Mouse (Mus musculus): ENCODE measurements around the gene Msto1. TPM values are rescaled to one million over a fixed set of nuclear protein-coding genes. Genes with fewer than 3 reads are reported as not detected.
"Not testable (repeated sequence)": the region's sequence is repeated elsewhere in the genome, so short reads cannot be mapped to it uniquely, and the experiment has no call there.

Gene Msto1
- total RNA-seq, 2 experiments from 2014 or later: 3.7 to 5.2 TPM

DNA sequence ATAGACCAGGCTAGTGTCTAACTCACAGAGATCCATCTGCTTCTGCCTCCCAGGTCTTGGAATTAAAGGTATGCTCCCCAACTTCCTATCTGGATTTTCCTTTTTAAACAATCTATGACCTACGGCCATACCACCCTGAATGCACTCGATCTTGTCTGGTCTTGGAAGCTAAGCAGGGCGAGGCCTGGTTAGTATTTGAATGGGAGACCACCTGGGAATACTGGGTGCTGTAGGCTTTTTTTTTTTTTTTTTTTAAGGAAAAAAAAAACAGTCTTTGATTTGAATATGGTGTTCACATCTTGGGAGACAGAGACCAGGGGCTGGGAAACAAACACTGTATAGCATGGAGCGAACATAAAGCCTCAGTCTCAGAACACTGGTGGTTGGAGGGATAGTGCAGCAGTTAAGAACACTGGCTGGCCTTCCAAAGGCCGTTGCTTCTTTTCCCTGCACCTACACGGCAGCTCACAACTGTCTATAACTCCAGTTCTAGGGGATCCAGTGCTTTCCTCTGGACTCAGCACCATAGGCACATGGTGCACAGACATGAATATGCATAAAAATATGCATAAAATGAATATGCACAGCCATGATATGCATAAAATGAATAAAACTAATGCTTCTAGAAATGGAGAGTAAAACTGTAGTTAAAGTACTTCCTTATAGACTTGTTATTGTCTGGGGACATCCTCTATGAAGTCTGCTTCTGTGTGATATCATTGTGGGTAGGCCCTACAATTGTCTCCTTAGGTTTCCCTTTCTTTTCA is 7.2 kb downstream of the Msto1 start:
- ATAC-seq (replicated peaks; ENCODE audit: low FRiP score, poor library complexity, severe bottlenecking): no peak

DNA sequence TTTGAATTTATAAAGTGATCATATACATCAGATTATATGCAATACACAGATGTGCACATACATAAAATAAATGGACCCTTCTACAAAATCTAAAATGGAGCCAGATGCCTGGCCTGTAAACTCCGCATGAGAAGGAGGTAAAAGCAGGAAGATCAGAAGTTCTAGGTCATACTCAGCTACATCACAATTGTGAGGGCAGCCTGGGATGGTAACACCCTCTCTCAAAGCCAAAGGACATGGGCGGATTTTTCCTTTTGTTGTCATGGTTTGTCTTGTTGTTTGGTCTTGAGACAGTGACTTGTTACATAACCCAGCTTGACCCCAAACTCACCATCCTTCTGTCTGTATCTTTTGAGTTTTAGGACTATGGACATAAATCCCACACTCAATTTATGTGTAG is 8.1 kb downstream of the Msto1 start:
- ATAC-seq (replicated peaks; ENCODE audit: low FRiP score, poor library complexity, severe bottlenecking): no peak

GRCm38 (mm10) chr3:88905209-88905608 is 8.6 kb downstream of the Msto1 start:
- no peak for ATAC-seq (replicated peaks; ENCODE audit: low FRiP score, poor library complexity, severe bottlenecking)

GRCm38 (mm10) chr3:88904803-88905202 is 9.0 kb downstream of the Msto1 start:
- no peak for ATAC-seq (replicated peaks; ENCODE audit: low FRiP score, poor library complexity, severe bottlenecking)

- not testable (repeated sequence) for ATAC-seq (replicated peaks; ENCODE audit: low FRiP score, poor library complexity, severe bottlenecking)
Observed at GRCm38 (mm10) chr3:88893011-88893410, 20.8 kb downstream of the Msto1 start.

DNA sequence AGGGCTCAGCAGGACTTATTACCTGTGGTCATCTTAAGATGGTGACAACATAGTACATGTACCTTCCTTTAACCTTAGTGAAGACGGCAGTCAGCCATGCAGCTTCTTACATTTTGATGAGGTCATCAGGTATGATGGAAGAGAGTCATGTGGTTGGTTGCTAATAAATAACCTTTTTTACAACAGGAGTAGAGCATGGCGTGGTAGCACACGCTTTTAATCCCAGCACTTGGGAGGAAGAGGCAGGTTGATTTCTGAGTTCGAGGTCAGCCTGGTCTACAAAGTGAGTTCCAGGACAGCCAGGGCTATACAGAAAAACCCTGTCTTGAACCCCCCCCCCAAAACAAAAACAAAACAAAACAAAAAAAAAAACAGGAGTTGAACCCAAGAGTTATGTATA is 31.3 kb downstream of the Msto1 start:
- ATAC-seq (replicated peaks; ENCODE audit: low FRiP score, poor library complexity, severe bottlenecking): not testable (repeated sequence)

- not testable (repeated sequence) for ATAC-seq (replicated peaks; ENCODE audit: low FRiP score, poor library complexity, severe bottlenecking)
Observed at GRCm38 (mm10) chr3:88868449-88868848, 45.4 kb downstream of the Msto1 start.

DNA sequence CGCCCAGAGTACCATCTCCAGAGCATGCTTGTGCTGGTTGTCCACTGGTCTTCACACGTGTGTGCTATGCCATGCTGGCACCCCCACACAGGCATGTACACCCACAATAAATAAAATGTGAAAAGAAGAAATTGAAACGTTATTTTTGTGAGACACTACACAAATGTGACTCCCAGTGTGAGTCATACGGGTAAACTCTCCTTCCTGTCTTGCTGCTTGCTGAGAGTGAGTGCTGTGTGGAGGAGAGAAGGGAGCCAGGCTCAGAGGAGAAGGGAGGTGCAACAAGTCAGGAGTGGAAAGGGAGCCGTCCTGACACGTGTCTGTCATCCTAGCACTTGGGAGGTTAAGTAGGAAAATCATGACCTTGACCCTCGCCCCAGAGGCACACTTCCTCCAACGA is 46.6 kb downstream of the Msto1 start:
- not testable (repeated sequence) for ATAC-seq (replicated peaks; ENCODE audit: low FRiP score, poor library complexity, severe bottlenecking)

GRCm38 (mm10) chr3:88866735-88867134 is 47.1 kb downstream of the Msto1 start:
- not testable (repeated sequence) for ATAC-seq (replicated peaks; ENCODE audit: low FRiP score, poor library complexity, severe bottlenecking)

DNA sequence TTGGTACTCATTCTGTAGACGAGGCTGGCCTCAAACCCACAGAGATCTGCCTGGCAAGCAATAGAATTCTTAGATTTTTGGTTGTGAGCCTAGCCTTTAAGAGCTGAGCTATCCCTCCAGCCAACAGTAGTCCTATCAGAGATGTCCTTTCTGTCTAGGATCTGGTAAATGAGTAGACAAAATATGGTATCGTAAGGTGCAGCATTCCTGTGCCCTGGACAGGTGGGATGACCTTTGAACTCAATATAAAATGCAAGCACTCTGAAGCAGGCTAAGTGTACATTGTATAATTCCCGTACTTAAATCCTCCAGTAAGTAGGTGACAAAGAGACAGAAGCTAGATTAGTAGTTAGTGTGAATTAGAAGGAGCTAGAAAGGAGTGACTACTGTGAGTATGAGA is 51.7 kb downstream of the Msto1 start:
- ATAC-seq (replicated peaks; ENCODE audit: low FRiP score, poor library complexity, severe bottlenecking): no peak

DNA sequence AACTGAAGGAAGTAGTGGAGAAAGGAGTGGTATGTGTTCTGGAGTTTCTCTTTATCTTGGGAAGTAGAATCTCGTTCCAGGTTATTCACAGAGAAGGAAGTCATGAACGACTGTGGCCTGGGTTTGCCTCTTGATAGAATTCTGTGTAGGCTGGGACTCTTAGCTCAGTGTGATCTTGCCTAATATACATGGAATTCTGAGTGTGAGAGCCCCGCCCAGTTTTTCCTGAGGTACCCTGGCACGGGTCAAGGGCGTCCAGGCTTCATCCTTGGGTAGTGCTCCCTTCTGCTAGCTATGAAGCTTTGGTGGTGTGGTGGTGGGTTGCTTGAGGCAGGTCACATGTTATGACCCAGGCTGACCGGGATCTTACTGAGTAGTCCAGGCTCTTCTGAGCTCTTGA is 58.0 kb downstream of the Msto1 start:
- no peak for ATAC-seq (replicated peaks; ENCODE audit: low FRiP score, poor library complexity, severe bottlenecking)

Other genes starting within 250 kb of the Msto1 start
- gene Khdc4, start 228.2 kb downstream of the Msto1 start, total RNA-seq (2015; ENCODE audit: low replicate concordance): 25.0 and 29.5 TPM in 2 replicates
- 19.9 and 23.4 TPM in 2 replicates for gene Khdc4, start 228.2 kb downstream of the Msto1 start, total RNA-seq (2017; ENCODE audit: low replicate concordance)
- 99.9 and 111 TPM in 2 replicates for gene Rit1, start 197.2 kb downstream of the Msto1 start, total RNA-seq (2015; ENCODE audit: low replicate concordance)
- 90.6 and 102 TPM in 2 replicates for gene Rit1, start 197.2 kb downstream of the Msto1 start, total RNA-seq (2017; ENCODE audit: low replicate concordance)
- 0.19 TPM in 1 of 2 replicates, not detected in the other for gene Syt11, start 138.8 kb downstream of the Msto1 start, total RNA-seq (2015; ENCODE audit: low replicate concordance)
- 0.85 TPM in 1 of 2 replicates, not detected in the other for gene Syt11, start 138.8 kb downstream of the Msto1 start, total RNA-seq (2017; ENCODE audit: low replicate concordance)
- 5.6 and 6.7 TPM in 2 replicates for gene Gon4l, start 78.8 kb downstream of the Msto1 start, total RNA-seq (2015; ENCODE audit: low replicate concordance)
- gene Gon4l, start 78.8 kb downstream of the Msto1 start, total RNA-seq (2017; ENCODE audit: low replicate concordance): 13.5 and 20.4 TPM in 2 replicates
- 21.1 and 22.5 TPM in 2 replicates for gene Ash1l, start 36.6 kb upstream of the Msto1 start, total RNA-seq (2015; ENCODE audit: low replicate concordance)
- 18.2 and 25.5 TPM in 2 replicates for gene Ash1l, start 36.6 kb upstream of the Msto1 start, total RNA-seq (2017; ENCODE audit: low replicate concordance)
- 40.2 and 46.2 TPM in 2 replicates for gene Dap3, start 37.2 kb upstream of the Msto1 start, total RNA-seq (2015; ENCODE audit: low replicate concordance)
- gene Dap3, start 37.2 kb upstream of the Msto1 start, total RNA-seq (2017; ENCODE audit: low replicate concordance): 27.0 and 28.7 TPM in 2 replicates
- 0.38 and 2.5 TPM in 2 replicates for gene Rusc1, start 179.3 kb upstream of the Msto1 start, total RNA-seq (2015; ENCODE audit: low replicate concordance)
- 1.6 and 5.6 TPM in 2 replicates for gene Rusc1, start 179.3 kb upstream of the Msto1 start, total RNA-seq (2017; ENCODE audit: low replicate concordance)
- gene Gm43738, start 187.1 kb upstream of the Msto1 start, total RNA-seq (2015; ENCODE audit: low replicate concordance): not detected in 2 replicates
- not detected in 2 replicates for gene Gm43738, start 187.1 kb upstream of the Msto1 start, total RNA-seq (2017; ENCODE audit: low replicate concordance)
- gene Fdps, start 188.0 kb upstream of the Msto1 start, total RNA-seq (2015; ENCODE audit: low replicate concordance): 17.1 and 33.6 TPM in 2 replicates
- 30.1 and 47.8 TPM in 2 replicates for gene Fdps, start 188.0 kb upstream of the Msto1 start, total RNA-seq (2017; ENCODE audit: low replicate concordance)
- gene Pklr, start 222.1 kb upstream of the Msto1 start, total RNA-seq (2015; ENCODE audit: low replicate concordance): 22.5 and 23.4 TPM in 2 replicates
- gene Pklr, start 222.1 kb upstream of the Msto1 start, total RNA-seq (2017; ENCODE audit: low replicate concordance): 5.6 and 5.7 TPM in 2 replicates
- gene Hcn3, start 246.2 kb upstream of the Msto1 start, total RNA-seq (2015; ENCODE audit: low replicate concordance): not detected in 2 replicates
- 1.3 TPM in 1 of 2 replicates, not detected in the other for gene Hcn3, start 246.2 kb upstream of the Msto1 start, total RNA-seq (2017; ENCODE audit: low replicate concordance)